Mouse (Mus musculus): ENCODE measurements at regions not wholly inside any gene's neighbourhood (a gene's known extent, or its start where the extent isn't known, plus 50 kb on each side); places are given as distances from the start of the nearest gene placed in this dataset.
"Not testable (repeated sequence)": the region's sequence is repeated elsewhere in the genome, so short reads cannot be mapped to it uniquely, and the experiment has no call there.

DNA sequence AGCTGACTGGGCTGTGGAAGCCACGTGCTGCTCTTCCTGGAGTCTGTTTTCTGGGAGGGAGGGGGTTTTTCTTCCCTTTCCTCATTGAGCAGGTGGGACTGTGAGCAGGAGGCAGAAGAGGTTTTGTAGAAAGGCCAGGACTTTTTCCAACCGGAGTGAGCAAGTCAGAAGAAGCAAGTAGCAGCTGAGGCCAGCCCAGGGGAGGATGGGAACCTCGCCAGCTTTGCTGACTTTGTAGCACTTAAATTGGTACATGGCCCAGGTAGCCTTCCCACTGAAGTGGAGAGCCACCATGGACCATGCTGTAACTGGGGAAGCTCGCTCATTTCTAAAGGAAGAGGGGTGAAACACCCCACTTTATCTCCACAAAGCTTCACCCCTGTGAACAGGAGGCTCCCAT lies 154.1 kb downstream of the Kif26a start:
- H3K9me3 ChIP-seq (ENCODE audit: low read length) = no peaks in the 10 kb centered on the region
- H3K4me3 ChIP-seq (replicated peaks; ENCODE audit: low read length) = no peak overlapping the region
- TF ChIP-seq CTCF (conservative IDR thresholded peaks at IDR 0.05; ENCODE audit: low read length) (no peak), NANOG (IDR thresholded peaks at IDR 0.05; ENCODE audit: borderline replicate concordance, low read length) (no peak), POU5F1 (IDR thresholded peaks at IDR 0.05; ENCODE audit: borderline replicate concordance, low read length) (no peak)
- H3K36me3 ChIP-seq (ENCODE audit: insufficient read depth, low read length) = no peaks in the 10 kb centered on the region
- no peaks in the 10 kb centered on the region; the same call in 1 of the 2 replicates for H3K4me1 ChIP-seq (replicated peaks; ENCODE audit: low read depth, low read length)
- H3K27me3 ChIP-seq (ENCODE audit: insufficient read depth, low read length) = peaks cover 44% of the 10 kb centered on the region

DNA sequence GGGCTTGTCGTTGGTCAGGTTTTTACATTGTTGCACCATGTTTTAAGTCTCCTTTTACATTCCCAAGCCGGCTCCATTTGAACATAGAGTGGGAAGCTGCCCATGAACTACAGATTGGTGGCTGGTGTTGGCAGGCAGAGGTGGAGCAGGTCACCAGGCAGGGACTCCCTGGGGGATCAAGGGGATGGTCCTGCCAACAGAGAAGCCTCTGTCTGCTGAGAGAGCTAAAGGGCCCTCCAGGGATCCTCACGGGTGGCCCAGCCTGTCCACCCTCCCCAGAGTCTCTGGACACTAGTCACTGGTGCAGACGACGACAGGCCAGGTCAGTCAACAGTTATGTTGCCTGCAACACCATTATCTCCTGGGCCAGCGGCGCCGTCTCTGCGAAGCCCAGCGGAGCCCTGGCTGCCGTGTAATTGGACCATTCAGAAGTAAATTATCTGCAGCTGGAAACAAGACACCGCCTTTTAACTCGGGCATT lies 155.4 kb downstream of the Kif26a start:
- Histone ChIP-seq H3K4me1 (replicated peaks; ENCODE audit: low read depth, low read length) (no peaks in the 10 kb centered on the region; the same call in 1 of the 2 replicates), H3K27me3 (ENCODE audit: insufficient read depth, low read length) (peaks cover 44% of the 10 kb centered on the region), H3K4me3 (replicated peaks; ENCODE audit: low read length) (no peak overlapping the region), H3K9me3 (ENCODE audit: low read length) (no peaks in the 10 kb centered on the region), H3K36me3 (ENCODE audit: insufficient read depth, low read length) (no peaks in the 10 kb centered on the region)
- TF ChIP-seq NANOG (IDR thresholded peaks at IDR 0.05; ENCODE audit: borderline replicate concordance, low read length) (no peak), CTCF (conservative IDR thresholded peaks at IDR 0.05; ENCODE audit: low read length) (no peak), POU5F1 (IDR thresholded peaks at IDR 0.05; ENCODE audit: borderline replicate concordance, low read length) (no peak)

DNA sequence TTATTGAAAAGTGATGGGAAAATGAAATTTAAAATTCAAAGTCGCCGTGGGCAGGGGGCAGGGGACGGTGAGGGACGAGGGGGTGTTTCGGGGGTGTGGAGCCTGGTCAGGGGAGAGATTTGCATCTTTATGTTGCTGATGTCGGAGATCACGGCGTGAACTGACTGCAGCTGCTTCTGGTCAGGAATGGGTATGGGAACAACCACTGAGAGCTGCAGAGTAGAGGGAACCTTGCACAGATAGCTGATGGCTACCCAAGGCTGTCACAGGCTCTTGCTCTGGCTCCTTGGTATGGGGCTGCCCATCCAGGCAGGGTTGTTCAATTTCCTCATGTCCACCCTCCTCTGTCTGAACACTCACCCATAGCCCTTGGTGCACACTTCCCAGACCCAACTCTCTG lies 155.9 kb downstream of the Kif26a start:
- no peak for TF ChIP-seq CTCF (conservative IDR thresholded peaks at IDR 0.05; ENCODE audit: low read length)
- TF ChIP-seq NANOG (IDR thresholded peaks at IDR 0.05; ENCODE audit: borderline replicate concordance, low read length) = no peak
- TF ChIP-seq POU5F1 (IDR thresholded peaks at IDR 0.05; ENCODE audit: borderline replicate concordance, low read length) = no peak
- H3K4me1 ChIP-seq (replicated peaks; ENCODE audit: low read depth, low read length) = no peaks in the 10 kb centered on the region; the same call in 1 of the 2 replicates
- no peaks in the 10 kb centered on the region for H3K9me3 ChIP-seq (ENCODE audit: low read length)
- no peaks in the 10 kb centered on the region for H3K36me3 ChIP-seq (ENCODE audit: insufficient read depth, low read length)
- no peak overlapping the region for H3K4me3 ChIP-seq (replicated peaks; ENCODE audit: low read length)
- H3K27me3 ChIP-seq (ENCODE audit: insufficient read depth, low read length) = peaks cover 44% of the 10 kb centered on the region

DNA sequence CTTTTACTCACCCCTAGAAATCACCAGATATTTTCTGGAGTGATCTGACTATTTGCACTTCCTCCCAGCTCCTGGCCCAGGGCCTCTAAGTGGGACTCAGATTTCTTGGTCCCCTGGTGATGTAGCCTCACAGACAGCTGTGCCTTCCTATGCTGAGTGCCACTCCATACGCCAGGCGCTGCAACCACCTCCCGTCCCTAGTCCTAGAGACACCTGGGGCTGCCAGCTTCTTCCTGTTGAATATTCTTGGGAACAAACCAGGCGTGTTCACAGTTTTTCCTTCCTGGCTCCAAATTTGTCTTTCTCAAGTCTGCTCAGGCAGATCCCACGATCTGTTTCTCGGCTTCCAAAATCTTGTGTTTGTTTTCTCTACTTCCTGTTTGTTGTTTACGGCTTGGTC lies 160.2 kb downstream of the Kif26a start:
- H3K4me3 ChIP-seq (replicated peaks; ENCODE audit: low read length) = no peak overlapping the region
- TF ChIP-seq NANOG (IDR thresholded peaks at IDR 0.05; ENCODE audit: borderline replicate concordance, low read length) = no peak
- no peak for TF ChIP-seq POU5F1 (IDR thresholded peaks at IDR 0.05; ENCODE audit: borderline replicate concordance, low read length)
- TF ChIP-seq CTCF (conservative IDR thresholded peaks at IDR 0.05; ENCODE audit: low read length) = no peak
- peaks cover 14% of the 10 kb centered on the region for H3K27me3 ChIP-seq (ENCODE audit: insufficient read depth, low read length)
- H3K9me3 ChIP-seq (ENCODE audit: low read length) = peaks cover 4% of the 10 kb centered on the region
- H3K4me1 ChIP-seq (replicated peaks; ENCODE audit: low read depth, low read length) = peaks cover 3% of the 10 kb centered on the region
- H3K36me3 ChIP-seq (ENCODE audit: insufficient read depth, low read length) = no peaks in the 10 kb centered on the region

DNA sequence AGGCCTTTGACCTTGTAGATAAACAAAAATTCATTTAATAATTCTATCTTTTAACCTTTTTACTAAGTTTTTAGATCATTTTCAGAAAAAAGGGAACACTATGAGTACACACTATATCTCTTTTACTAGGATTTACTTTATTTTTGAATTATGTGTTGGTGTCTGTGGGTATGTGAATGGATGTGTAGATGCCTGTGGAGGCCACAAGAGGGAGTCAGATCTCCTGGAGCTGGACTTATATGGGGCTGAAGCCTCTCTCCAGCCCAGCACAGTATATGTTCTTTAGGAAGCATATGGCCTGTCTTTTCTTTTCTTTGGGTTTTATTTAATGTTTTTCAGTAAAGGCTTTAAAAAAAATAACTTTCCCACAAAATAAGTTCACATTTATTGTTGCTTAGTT lies 162.0 kb downstream of the Kif26a start:
- Histone ChIP-seq H3K4me1 (replicated peaks; ENCODE audit: low read depth, low read length) (peaks cover 3% of the 10 kb centered on the region; the same call in 1 of the 2 replicates), H3K9me3 (ENCODE audit: low read length) (peaks cover 4% of the 10 kb centered on the region), H3K36me3 (ENCODE audit: insufficient read depth, low read length) (no peaks in the 10 kb centered on the region), H3K4me3 (replicated peaks; ENCODE audit: low read length) (no peak overlapping the region), H3K27me3 (ENCODE audit: insufficient read depth, low read length) (0 out of 2 replicates have a peak, but pooled peaks cover 5% of the 10 kb centered on the region)
- TF ChIP-seq CTCF (conservative IDR thresholded peaks at IDR 0.05; ENCODE audit: low read length) = peak; percentile 42
- TF ChIP-seq POU5F1 (IDR thresholded peaks at IDR 0.05; ENCODE audit: borderline replicate concordance, low read length) = no peak
- no peak for TF ChIP-seq NANOG (IDR thresholded peaks at IDR 0.05; ENCODE audit: borderline replicate concordance, low read length)

DNA sequence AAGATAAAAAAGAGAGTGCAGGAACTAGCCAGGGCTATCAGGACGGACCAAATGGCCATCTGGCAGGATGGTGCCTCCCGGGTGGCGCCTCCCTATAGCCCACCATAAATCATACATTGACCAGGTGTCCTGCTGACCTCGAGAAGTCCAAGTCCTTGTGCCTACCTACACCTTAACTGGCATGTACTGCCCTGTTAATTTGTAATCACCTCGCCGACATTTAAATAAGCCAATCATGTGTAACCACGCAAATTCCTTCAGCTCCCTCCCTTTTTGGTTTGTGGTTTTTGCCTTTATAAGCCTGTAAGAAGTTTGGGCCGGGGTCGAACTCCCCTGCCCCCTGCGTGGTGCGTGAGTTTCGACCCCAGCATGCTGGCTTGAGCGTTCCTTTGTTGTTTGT lies 163.1 kb downstream of the Kif26a start:
- H3K4me3 ChIP-seq (replicated peaks; ENCODE audit: low read length); H3K36me3 ChIP-seq (ENCODE audit: insufficient read depth, low read length); H3K27me3 ChIP-seq (ENCODE audit: insufficient read depth, low read length); H3K4me1 ChIP-seq (replicated peaks; ENCODE audit: low read depth, low read length); H3K9me3 ChIP-seq (ENCODE audit: low read length): not testable (repeated sequence)

DNA sequence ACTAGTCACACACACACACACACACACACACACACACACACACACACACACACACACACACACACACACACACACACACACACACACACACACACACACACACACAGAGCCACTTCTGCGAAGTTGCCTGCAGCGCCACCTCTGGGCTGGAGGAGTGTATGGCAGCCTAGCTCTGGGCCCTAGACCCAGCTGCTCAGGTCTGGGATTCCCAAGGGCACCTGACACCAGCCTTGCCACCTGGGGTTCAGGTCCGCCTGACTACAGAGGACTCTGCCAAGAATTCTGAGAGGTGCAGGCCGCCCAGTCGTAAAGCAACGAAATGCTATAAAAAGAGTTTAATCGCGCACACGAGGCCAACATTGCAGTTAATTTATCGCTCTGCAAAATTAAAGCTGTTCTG lies 163.8 kb downstream of the Kif26a start:
- Histone ChIP-seq H3K4me3 (replicated peaks; ENCODE audit: low read length) (no peak overlapping the region), H3K27me3 (ENCODE audit: insufficient read depth, low read length) (peaks cover 5% of the 10 kb centered on the region; the same call in 1 of the 2 replicates), H3K9me3 (ENCODE audit: low read length) (peaks cover 14% of the 10 kb centered on the region), H3K4me1 (replicated peaks; ENCODE audit: low read depth, low read length) (peaks cover 3% of the 10 kb centered on the region; the same call in 1 of the 2 replicates), H3K36me3 (ENCODE audit: insufficient read depth, low read length) (no peaks in the 10 kb centered on the region)
- TF ChIP-seq NANOG (IDR thresholded peaks at IDR 0.05; ENCODE audit: borderline replicate concordance, low read length) = no peak
- peak; percentile 47 for TF ChIP-seq CTCF (conservative IDR thresholded peaks at IDR 0.05; ENCODE audit: low read length)
- no peak for TF ChIP-seq POU5F1 (IDR thresholded peaks at IDR 0.05; ENCODE audit: borderline replicate concordance, low read length)

DNA sequence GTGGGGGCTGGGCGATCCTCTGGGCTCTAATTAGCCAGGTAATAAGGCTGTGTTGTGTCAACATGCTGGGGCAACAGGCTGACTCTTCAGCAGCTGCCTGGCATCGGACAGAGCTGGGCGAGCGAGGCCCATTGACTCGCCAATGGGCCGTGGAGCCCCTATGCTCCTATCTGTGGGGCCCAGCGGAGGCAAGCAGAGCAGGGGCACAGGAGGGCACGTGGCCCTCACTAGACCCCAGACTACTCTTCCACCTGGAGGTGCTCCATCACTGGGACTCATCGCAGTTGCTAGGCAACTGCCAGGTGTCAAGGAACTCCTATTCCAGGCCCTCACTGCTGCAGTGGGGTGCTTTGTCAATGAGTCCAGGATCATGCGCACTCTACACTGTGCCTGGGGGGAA lies 164.7 kb downstream of the Kif26a start:
- Histone ChIP-seq H3K9me3 (ENCODE audit: low read length) (peaks cover 14% of the 10 kb centered on the region), H3K36me3 (ENCODE audit: insufficient read depth, low read length) (no peaks in the 10 kb centered on the region), H3K4me3 (replicated peaks; ENCODE audit: low read length) (no peak overlapping the region), H3K27me3 (ENCODE audit: insufficient read depth, low read length) (peaks cover 10% of the 10 kb centered on the region), H3K4me1 (replicated peaks; ENCODE audit: low read depth, low read length) (peaks cover 3% of the 10 kb centered on the region; the same call in 1 of the 2 replicates)
- no peak for TF ChIP-seq NANOG (IDR thresholded peaks at IDR 0.05; ENCODE audit: borderline replicate concordance, low read length)
- no peak for TF ChIP-seq POU5F1 (IDR thresholded peaks at IDR 0.05; ENCODE audit: borderline replicate concordance, low read length)
- TF ChIP-seq CTCF (conservative IDR thresholded peaks at IDR 0.05; ENCODE audit: low read length) = no peak

DNA sequence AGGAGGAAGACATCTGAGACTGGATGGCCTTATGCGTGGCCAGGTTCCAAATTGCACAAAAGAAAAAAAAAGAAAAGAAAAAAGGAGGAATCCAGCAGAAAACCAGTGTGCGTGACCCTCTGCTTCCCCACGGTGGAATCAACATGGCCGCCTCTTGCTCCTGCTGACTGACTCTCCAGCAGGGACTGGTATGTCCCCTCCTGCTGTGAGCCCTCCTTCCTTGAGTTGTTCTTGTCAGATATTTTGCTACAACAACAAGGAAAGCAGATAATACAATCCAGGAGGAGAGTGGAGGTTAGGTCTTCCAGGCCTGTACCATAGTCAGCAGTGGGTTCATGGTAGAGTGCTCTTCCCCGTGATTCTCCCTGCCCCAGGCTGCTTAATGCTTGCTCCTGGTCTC lies 168.8 kb downstream of the Kif26a start:
- no peaks in the 10 kb centered on the region for H3K36me3 ChIP-seq (ENCODE audit: insufficient read depth, low read length)
- no peak overlapping the region for H3K4me3 ChIP-seq (replicated peaks; ENCODE audit: low read length)
- peaks cover 3% of the 10 kb centered on the region; the same call in 1 of the 2 replicates for H3K4me1 ChIP-seq (replicated peaks; ENCODE audit: low read depth, low read length)
- peaks cover 10% of the 10 kb centered on the region for H3K9me3 ChIP-seq (ENCODE audit: low read length)
- no peak for TF ChIP-seq CTCF (conservative IDR thresholded peaks at IDR 0.05; ENCODE audit: low read length)
- no peak for TF ChIP-seq POU5F1 (IDR thresholded peaks at IDR 0.05; ENCODE audit: borderline replicate concordance, low read length)
- no peak for TF ChIP-seq NANOG (IDR thresholded peaks at IDR 0.05; ENCODE audit: borderline replicate concordance, low read length)
- peaks cover 25% of the 10 kb centered on the region for H3K27me3 ChIP-seq (ENCODE audit: insufficient read depth, low read length)

Measured in E14TG2a.4 (cell line).